Mouse (Mus musculus): ENCODE data around the gene Vwa7.
"Not testable (repeated sequence)": the region's sequence is repeated elsewhere in the genome, so short reads cannot be mapped to it uniquely, and the experiment has no call there.

Gene Vwa7

GRCm38 (mm10) chr17:35016376-35016775 is at the start of gene Vwa7:
Vwa7 (plus strand) TSS chr17:35016579.
- in situ Hi-C loops (cut with MboI, MseI) = loop anchor here (10.0 kb wide), 1 partner anchor 48 kb away; the partner anchor contains the start of genes Ly6g6c and Mpig6b

GRCm38 (mm10) chr17:34969822-34970221 is 46.6 kb upstream of the Vwa7 start, which contains the start of gene Gm20481:
Gm20481 (plus strand) TSS chr17:34969912.
- in situ Hi-C loops (cut with MboI, MseI) = not testable (repeated sequence)

GRCm38 (mm10) chr17:34970850-34971249 is 45.5 kb upstream of the Vwa7 start:
- in situ Hi-C loops (cut with MboI, MseI) = not testable (repeated sequence)

- in situ Hi-C loops (cut with MboI, MseI) = not testable (repeated sequence)
Measured at GRCm38 (mm10) chr17:34971694-34972068, 44.7 kb upstream of the Vwa7 start.

DNA sequence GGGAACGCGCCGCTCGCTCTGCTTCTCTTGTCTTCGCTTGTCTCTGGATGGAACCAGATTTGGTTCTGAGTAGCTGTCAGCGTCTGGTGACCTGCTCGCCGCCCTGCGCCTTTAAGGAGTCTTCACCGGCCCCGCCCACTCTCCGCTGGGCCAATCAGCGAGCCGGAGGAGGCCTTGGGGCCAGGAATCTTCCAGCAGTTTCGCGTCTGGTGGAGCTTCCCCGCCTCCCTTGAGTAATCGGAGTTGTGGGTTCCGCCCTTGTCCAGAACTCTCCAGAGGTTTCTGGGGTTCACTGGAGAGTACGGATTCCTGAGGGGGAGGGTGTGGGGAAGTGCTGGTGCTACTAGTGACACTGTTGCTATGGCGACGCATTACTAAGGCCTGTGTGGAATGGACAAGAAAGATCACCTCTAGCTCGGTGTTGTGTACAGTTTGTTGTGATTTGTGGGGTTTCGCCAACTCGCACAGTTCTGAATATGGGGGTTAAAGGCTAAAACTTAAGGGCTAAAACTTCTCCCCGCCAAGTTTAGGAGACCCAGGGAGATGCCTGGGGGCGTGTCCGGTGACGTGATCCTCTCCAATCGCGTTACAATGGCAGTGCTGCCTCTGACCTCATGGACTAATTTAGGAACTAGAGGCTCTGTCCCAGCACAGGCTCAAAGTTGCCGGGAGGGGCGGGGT is 44.2 kb upstream of the Vwa7 start, which contains the start of the genes Hspa1a and Hspa1l:
TSS of gene Hspa1a (minus strand) at position 88 of the 681 bp plus-strand sequence.
TSS of gene Hspa1l (plus strand) at position 635 of the 681 bp plus-strand sequence.
- in situ Hi-C loops (cut with MboI, MseI) = not testable (repeated sequence)

- in situ Hi-C loops (cut with MboI, MseI) = loop anchor here (25.0 kb wide), 1 partner anchor 1986 kb away; the partner anchor contains the start of genes Ppp1r11, Znrd1 and Znrd1as
Measured at GRCm38 (mm10) chr17:34975581-34976492, 40.5 kb upstream of the Vwa7 start.

- in situ Hi-C loops (cut with MboI, MseI) = loop anchor here (25.0 kb wide), 1 partner anchor 1985 kb away; the partner anchor contains the start of genes Ppp1r11, Znrd1 and Znrd1as
Measured at GRCm38 (mm10) chr17:34977000-34977399, 39.4 kb upstream of the Vwa7 start.

- in situ Hi-C loops (cut with MboI, MseI) = loop anchor here (25.0 kb wide), 1 partner anchor 1984 kb away; the partner anchor contains the start of genes Ppp1r11, Znrd1 and Znrd1as
Measured at GRCm38 (mm10) chr17:34978239-34978638, 38.1 kb upstream of the Vwa7 start.

- in situ Hi-C loops (cut with MboI, MseI) = loop anchor here (25.0 kb wide), 1 partner anchor 1983 kb away; the partner anchor contains the start of genes Ppp1r11, Znrd1 and Znrd1as
Measured at GRCm38 (mm10) chr17:34979631-34980030, 36.7 kb upstream of the Vwa7 start.

- in situ Hi-C loops (cut with MboI, MseI) = loop anchor here (25.0 kb wide), 1 partner anchor 1982 kb away; the partner anchor contains the start of genes Ppp1r11, Znrd1 and Znrd1as
Measured at GRCm38 (mm10) chr17:34980655-34981054, 35.7 kb upstream of the Vwa7 start.

- in situ Hi-C loops (cut with MboI, MseI) = loop anchor here (25.0 kb wide), 1 partner anchor 1981 kb away; the partner anchor contains the start of genes Ppp1r11, Znrd1 and Znrd1as
Measured at GRCm38 (mm10) chr17:34981690-34982180, 34.6 kb upstream of the Vwa7 start, which contains the start of gene Lsm2. Lsm2 (plus strand) TSS chr17:34981862.

GRCm38 (mm10) chr17:34982328-34982727 is 34.1 kb upstream of the Vwa7 start:
- in situ Hi-C loops (cut with MboI, MseI) = loop anchor here (25.0 kb wide), 1 partner anchor 1980 kb away; the partner anchor contains the start of genes Ppp1r11, Znrd1 and Znrd1as

DNA sequence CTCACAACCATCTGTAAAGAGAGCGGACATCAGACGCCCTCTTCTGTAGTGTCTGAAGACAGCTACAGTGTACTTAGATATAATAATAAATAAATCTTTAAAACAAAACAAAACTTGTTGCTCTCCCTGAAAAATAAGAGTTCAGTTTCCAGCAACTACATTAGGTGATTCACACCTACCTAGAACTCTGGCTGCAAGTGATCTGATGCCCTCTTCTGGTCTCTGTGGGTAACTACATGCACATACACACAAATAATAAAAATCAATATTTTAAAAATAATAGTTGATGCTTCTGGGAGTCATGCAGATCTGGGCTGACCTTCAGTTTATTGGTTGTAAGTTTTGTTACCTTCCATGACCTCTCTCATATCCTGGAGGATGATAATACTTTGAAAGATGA is 32.2 kb upstream of the Vwa7 start:
- in situ Hi-C loops (cut with MboI, MseI) = loop anchor here (25.0 kb wide), 1 partner anchor 1978 kb away; the partner anchor contains the start of genes Ppp1r11, Znrd1 and Znrd1as

DNA sequence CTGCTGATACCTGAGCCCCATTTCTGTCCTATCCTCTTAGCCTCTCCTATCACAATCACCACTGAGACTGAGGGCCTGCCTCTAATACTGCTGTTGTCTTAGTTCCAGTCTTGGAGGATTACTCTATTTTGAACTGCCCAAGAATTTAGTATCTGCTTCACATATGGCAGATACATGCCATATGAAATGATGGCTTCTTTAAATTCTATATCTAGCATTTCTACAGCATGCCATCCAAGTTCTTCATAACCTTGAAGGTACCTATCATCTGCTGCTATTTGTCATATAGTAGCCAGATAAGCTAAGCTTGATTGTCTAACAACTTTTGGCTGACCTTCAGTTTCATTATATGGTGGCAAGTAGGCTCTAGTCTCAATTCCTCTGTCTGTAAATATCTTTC is 21.6 kb upstream of the Vwa7 start:
- in situ Hi-C loops (cut with MboI, MseI) = loop anchor here (25.0 kb wide), 1 partner anchor 1968 kb away; the partner anchor contains the start of genes Ppp1r11, Znrd1 and Znrd1as

DNA sequence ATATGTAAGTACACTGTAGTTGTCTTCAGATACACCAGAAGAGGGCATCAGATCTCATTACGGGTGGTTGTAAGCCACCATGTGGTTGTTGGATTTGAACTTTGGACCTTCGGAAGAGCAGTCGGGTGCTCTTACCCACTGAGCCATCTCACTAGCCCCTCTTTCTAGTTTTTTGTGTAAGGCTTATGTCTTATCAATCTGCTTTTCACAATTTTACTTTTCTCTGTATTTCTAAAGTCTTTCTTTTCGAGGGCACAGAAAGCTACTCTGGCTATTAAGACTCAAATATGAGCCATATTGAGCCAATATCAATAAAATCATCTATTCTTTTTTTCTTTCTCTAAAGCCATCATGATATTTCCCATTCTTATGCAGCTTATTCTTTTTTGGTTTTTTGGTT is 21.2 kb upstream of the Vwa7 start:
- in situ Hi-C loops (cut with MboI, MseI) = loop anchor here (25.0 kb wide), 1 partner anchor 1967 kb away; the partner anchor contains the start of genes Ppp1r11, Znrd1 and Znrd1as

DNA sequence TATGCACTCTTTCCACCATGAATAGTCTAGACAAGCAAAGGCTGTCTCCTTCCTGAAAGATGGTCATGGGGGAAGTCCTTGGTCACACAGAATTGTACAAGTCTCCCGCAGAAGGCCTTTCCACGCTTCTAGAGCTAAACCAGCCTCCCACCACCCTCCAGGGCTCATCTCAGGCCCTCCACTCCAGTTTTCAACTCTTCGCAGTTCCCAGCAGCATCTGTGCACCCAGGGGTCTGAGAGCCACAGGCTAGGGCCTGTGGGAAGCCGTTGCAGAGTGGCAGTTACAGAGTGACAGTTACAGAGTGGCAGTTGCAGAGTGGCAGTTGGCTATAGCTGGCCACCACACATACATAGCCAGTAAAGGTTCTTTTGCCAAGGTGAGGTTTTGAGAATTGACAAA is 20.5 kb upstream of the Vwa7 start:
- in situ Hi-C loops (cut with MboI, MseI) = loop anchor here (25.0 kb wide), 1 partner anchor 1966 kb away; the partner anchor contains the start of genes Ppp1r11, Znrd1 and Znrd1as

DNA sequence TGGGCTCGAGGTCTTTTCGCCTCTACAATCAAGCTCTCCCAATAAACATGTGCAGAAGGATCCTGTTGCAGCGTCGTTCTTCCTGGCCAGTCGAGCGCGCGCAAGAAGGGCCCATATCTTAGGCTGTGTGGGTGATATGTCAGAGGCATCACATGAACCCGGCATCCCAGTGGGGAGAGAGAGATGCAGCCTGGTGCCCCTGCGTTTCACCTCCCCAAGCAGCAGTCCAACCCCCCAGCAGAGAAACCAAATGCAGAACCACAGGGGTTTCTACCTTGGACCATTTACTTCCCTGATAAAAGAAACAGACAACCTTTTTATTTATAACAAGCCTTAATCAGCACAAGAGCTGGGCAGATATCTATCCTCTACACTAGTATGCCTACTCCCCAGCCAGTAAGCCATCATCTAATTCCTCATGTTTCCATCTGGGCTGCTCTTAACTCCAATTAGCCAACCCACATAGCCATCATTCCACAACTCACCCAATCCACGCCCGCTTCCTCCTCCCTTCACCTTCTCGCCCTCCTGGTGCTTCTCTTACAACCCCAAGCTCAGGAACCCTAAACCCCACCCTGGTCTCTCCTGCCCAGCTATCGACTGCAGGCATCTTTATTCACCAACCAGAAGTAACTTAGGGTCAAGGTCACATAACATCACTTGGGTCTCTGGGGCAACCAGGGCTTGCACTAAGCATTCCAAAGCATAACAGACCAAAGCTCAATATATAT is 19.8 kb upstream of the Vwa7 start:
- in situ Hi-C loops (cut with MboI, MseI) = loop anchor here (25.0 kb wide), 1 partner anchor 1966 kb away; the partner anchor contains the start of genes Ppp1r11, Znrd1 and Znrd1as

DNA sequence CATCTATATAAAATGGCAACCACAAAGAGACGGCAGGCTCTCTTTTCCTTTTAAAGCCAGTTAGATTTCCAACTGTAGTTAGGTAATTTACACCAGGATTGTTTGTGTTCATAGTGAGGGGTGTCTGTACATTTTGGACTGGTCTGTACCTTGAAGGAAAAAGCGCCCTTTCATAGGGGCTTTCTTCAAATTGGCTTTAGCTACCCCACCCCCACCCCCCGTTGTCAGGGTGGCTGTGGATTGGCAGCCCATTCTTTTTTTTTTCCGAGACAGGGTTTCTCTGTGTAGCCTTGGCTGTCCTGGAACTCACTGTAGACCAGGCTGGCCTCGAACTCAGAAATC is 19.3 kb upstream of the Vwa7 start:
- in situ Hi-C loops (cut with MboI, MseI) = loop anchor here (25.0 kb wide), 1 partner anchor 1965 kb away; the partner anchor contains the start of genes Ppp1r11, Znrd1 and Znrd1as

DNA sequence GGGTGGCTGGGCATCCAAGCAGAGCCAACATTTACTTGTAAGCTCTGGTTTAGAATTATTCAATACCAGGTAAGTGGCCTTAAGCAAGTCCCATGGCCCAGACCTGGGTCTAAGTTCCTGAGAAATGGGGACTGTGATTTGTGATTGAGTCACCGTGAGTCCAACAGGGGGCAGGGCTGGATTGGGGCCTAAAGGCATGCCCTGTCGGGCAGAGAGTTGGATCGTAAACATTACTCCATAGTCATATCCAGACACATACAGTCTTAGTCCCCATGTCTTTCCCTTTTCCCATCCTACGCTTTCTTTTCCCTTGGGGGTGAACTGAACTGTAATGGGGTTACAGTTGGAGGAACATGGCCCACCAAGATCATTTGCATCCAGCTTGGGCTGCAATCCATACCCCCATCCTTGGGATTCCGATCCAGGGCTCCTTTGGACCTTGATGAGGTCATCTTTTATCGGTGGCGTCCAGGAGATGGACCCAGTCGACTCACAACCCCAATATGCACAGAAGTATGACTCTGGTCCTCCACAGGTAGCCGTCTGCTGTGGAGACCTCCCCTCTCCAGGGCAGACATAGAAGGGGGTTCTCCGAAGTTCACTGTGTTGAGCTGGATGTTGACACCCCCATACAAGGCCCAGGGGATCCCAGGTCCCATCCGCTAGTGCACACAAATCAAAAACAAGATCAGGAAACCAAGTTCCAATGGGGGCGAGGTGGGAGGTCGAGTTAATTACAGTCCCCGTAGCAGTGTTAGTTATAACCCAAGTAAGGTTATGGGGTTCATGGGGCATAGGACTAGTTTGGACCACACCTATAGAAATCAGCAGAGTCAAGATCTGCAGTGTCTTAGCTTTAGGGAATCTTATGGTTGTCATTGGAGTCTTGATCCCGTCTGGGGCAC is 17.6 kb upstream of the Vwa7 start:
- in situ Hi-C loops (cut with MboI, MseI) = loop anchor here (25.0 kb wide), 1 partner anchor 1964 kb away; the partner anchor contains the start of genes Ppp1r11, Znrd1 and Znrd1as

Data from T-helper 2 cell (primary cell).